Mouse (Mus musculus) yolk sac, embryonic 10.5 days (tissue): Measurements from ENCODE around the gene Golt1a.
"Not testable (repeated sequence)": the region's sequence is repeated elsewhere in the genome, so short reads cannot be mapped to it uniquely, and the experiment has no call there.

Source experiments
- DNase-seq: peaks from one replicate; pipeline ENCODE4 v3.0.0-alpha.2; 2017; ENCODE audit warnings: low spot score

Gene Golt1a

DNA sequence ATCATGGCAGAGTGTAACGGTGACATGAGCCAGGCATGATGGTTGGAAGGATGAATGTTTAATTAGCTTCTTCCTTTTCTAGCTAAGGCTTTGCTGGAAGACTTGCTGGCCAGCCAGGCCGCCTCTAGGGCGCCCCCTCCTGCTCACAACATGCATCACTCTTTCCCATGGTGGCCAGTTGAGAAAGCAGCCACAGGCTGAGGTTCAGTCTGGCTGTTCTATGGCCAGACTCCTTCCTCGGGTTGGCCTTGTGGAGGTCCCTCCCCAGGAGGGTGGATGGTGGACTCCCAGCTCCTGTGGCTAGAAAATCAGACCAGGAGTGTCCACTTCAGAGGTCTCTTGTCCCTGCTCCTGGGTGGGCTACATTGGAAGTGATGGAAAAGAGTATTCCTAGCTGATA lies 2.8 kb upstream of the Golt1a start:
- peak; percentile 57 for DNase-seq

DNA sequence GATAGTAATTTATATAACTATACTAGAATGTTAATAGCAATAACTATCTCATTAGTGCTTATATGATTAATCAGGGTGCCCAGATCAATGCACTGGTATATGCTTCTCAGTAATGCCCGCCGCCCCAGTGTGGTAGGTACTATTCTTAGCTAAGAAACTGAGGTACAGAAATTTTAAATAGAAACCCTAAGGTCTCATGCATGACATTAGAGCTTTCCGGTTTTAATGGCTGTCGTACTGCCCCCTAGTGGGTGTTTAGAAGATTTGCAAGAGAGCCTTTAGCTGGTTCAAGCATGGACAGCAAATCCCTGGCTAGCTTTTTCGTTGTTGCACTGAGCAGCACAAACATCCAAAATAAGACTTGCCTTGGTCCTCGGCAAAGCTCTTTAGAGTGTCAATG lies 2.3 kb upstream of the Golt1a start:
- peak; percentile 32 for DNase-seq

DNA sequence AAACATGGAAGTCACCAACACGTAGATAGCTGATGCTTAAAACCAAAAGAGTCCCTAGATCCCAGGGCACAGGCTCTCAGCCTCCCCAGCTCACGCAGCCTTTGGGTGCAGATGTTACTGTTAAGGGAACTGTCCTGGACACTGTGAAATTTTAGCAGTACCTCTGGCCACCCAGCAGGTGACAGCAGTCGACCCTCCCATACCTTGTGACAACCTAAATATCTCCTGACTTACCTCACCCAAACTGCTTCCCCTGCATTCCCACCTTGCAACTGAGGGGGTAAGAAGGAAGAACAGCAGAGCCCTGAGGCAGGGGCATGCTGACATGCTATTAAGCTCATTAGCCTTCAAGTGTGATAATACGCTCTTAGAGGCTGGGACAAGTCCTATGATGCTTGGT lies 1.6 kb downstream of the Golt1a start:
- DNase-seq, result no peak

DNA sequence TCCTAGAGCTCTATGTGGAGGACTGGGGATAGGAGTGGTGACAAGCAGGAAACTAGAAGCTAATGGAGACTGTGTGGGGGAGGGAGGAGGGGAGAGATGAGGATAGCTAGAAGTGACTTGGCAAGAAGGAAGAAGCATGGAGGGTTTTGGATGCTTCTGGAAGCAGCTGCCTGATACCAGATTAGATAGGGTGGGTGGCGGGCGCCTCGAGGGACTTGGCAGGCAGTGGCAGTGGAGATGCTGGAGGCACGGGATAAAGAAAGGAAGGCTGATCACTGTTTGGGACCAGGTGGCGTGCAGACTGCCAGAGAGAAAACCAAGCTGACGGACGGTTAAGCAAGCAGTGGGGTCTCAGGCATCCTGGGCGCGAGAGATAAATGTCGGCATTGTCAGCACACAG lies 2.3 kb downstream of the Golt1a start:
- no peak for DNase-seq

DNA sequence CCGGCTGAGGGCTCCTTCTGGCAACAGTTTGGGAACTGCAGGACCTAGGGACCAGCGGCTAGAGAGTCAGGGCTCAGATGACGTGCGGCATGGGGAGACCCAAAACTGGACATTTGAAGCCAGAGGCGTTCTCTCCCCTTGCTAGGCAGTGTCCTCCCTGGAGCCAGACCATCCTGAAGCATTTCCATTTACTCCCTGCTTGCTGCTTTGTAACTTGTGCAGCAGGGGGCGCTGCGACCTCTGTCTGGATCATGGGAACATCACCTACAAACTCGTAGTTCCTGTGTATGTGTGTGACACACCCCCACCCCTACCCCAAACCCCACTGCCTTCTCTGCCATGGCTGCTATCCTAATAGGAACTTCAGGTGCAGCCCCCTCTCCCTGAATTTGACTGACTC lies 4.8 kb downstream of the Golt1a start:
- DNase-seq, result peak; percentile 26

DNA sequence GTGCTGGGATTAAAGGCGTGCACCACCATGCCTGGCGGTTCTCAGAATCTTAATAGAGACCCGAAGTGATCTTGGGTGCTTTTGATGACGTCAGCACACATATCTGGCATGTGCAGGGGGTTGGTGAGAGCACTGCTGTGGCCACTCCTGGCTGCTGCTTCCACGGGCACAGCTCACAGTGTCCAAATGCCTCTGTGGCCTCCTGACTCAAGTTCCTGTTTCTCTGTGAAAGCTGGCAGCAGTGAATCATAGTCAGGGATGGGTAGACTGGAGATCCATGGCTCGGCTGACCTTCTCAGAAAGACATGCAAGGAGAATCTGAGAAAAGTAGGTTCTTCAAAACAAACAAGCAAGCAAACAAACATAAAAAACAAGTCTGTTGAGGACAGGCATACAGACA lies 6.2 kb downstream of the Golt1a start:
- no peak for DNase-seq

- no peak for DNase-seq
Observed at GRCm38 (mm10) chr1:133316577-133316976, 7.0 kb downstream of the Golt1a start.

GRCm38 (mm10) chr1:133317149-133317548 lies 7.5 kb downstream of the Golt1a start:
- no peak for DNase-seq

- no peak for DNase-seq
Observed at GRCm38 (mm10) chr1:133321267-133321925, 11.8 kb downstream of the Golt1a start, which contains the start of gene Kiss1. TSS of gene Kiss1 (plus strand) at chr1:133321875.

- DNase-seq, result no peak
Observed at GRCm38 (mm10) chr1:133323333-133323732, 13.7 kb downstream of the Golt1a start.

DNA sequence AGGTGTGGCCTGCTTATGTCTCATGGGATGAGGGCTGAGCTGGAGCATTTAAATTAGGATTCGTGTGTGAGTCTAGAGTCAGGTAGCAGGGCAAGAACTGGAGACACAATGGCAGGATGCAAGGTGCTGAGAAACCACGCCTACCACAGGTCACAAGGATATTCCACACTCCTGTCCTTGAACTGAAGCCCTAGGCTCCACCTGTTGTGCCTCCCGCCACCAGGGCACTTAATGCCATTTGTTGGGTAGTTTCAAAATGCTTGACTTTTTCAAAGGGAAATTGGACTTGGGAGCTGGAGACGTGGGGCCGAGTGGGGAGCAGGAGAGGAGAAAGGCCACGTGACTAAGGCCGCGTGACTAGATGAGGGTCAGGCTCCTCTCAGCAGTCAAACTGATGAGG lies 16.4 kb downstream of the Golt1a start:
- DNase-seq, result no peak

GRCm38 (mm10) chr1:133327094-133327493 lies 17.5 kb downstream of the Golt1a start:
- no peak for DNase-seq

DNA sequence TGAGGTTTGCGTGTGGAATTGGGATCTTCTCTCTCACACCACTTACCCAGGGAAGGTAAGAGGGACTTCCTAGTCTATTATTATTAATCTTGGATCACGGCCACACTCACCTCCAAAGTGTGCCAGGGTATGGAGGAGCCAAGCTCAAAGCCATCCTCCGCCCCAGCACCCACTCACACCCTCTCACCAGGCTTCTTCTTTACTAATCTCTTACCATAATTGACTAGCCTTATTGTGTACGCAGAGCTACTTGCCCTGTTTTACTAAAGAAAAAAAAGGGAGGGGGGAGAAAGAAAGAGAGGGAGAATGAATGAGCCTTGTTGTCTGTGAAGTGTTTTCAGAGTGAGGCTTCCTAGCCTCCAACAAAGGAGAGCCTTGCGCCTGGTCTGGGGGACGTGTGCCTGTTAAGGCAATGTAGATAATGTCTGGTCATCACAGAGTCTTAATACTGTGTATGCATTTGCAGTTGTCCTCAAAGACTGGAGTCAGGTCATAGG lies 18.7 kb downstream of the Golt1a start:
- no peak for DNase-seq

DNA sequence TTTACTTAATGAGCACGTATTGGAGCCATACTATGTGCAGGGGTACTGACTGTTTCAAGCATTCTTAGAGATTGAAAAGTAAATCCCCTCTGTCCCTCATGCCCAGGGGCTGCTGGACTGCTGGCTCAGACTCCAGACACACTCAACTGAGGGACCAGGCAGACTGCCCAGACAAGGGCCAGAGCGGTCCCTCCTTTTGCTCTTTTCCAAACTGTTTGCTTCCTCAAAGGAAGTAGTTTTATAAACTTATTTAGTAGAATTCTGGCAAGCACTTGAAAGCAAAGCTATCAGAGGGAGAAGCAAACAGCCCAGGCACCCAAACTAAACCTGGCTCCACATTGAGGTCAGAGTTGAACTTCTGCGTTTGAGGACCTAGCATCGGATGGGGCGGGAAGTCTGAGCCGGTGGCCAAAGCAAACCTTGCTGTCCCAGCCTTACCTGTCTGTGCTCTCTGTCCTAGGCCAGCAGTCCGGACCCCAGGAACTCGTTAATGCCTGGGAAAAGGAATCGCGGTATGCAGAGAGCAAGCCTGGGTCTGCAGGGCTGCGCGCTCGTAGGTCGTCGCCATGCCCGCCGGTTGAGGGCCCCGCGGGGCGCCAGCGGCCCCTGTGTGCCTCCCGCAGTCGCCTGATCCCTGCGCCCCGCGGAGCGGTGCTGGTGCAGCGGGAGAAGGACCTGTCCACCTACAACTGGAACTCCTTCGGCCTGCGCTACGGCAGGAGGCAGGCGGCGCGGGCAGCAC lies 19.5 kb downstream of the Golt1a start:
- DNase-seq, result peak; percentile 27

- no peak for DNase-seq
Observed at GRCm38 (mm10) chr1:133329638-133329964, 20.0 kb downstream of the Golt1a start.

DNA sequence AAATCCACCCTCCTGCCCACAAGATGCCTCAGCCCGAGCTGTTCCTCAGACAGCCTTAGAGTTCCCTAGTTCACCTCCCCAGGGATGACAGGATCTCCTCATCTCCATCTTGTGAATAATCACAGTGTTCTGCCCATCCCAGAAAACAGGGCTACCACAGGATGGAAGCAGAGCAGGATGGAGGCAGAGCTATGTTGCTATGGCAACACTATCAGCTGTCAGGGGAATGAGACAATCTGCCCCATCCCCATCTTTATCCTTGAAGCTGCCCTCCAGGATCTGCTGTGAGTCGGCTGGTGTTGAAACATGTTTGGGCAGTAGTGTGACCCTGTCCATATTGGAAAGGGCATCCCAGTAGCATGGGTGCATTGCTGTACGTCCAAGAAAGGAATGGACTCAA lies 21.5 kb downstream of the Golt1a start:
- no peak for DNase-seq

- DNase-seq, result no peak
Observed at GRCm38 (mm10) chr1:133332656-133333430, 23.2 kb downstream of the Golt1a start.

GRCm38 (mm10) chr1:133333937-133334336 lies 24.3 kb downstream of the Golt1a start:
- no peak for DNase-seq

DNA sequence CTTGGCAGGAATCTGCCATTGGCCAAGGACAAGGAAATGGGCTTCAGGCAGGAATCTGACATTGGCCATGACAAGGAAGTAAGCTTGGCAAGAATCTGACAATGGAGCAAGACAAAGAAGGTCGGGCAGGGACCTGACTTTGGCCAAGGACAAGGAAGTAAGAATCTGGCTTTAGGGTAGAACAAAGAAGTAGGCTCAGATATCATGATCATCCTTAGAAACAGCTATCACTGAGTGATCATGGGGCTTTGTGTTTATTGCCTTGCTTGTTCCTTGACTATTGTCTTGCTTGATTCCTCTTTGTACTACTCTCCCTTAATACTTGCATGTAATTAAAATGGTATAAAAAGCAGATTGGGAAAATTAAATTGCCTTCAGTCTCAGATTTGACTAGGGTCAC lies 30.8 kb downstream of the Golt1a start:
- DNase-seq, result not testable (repeated sequence)

DNA sequence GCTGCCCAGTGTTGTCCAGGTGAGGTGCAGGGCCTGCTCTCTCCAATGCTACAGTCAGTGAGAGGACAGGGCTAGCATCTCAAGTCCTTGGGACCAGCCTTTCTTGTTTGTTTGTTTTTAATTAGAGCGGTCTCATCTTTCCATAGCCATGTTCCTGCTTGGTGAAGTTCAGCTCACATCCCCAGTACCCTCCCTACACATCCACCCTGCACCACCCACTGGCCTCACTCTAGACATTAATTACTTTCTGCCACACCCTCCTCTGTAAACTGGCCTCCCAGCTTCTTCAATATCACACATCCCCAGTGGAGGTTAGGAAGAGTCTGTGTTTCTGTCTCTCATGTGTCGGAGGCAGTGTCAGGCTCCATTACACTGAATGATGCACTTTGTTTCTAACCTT lies 34.8 kb downstream of the Golt1a start:
- no peak for DNase-seq

- DNase-seq, result no peak
Observed at GRCm38 (mm10) chr1:133346531-133346930, 36.9 kb downstream of the Golt1a start.

DNA sequence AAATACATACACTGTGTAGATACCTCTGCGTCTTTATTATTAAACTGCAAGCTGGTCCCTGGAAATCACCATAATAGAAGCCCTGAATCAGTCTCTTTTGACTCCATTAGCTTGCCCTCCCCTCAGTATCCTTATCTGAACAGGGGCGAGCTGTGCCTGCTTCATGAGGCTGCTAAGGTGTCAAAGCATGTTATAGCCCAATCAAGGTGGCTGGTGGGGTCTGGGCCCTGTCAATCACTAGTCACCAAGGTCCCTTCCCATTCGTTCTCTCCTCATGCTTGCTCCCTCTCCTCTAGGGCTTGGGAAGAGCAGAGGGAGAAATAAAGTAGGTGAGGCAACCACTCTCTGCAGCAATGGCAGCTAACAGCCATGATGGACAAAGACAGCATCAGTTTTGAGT lies 37.6 kb downstream of the Golt1a start:
- DNase-seq, result no peak
